Mouse (Mus musculus): Measurements from ENCODE around the gene Casc3.

DNA sequence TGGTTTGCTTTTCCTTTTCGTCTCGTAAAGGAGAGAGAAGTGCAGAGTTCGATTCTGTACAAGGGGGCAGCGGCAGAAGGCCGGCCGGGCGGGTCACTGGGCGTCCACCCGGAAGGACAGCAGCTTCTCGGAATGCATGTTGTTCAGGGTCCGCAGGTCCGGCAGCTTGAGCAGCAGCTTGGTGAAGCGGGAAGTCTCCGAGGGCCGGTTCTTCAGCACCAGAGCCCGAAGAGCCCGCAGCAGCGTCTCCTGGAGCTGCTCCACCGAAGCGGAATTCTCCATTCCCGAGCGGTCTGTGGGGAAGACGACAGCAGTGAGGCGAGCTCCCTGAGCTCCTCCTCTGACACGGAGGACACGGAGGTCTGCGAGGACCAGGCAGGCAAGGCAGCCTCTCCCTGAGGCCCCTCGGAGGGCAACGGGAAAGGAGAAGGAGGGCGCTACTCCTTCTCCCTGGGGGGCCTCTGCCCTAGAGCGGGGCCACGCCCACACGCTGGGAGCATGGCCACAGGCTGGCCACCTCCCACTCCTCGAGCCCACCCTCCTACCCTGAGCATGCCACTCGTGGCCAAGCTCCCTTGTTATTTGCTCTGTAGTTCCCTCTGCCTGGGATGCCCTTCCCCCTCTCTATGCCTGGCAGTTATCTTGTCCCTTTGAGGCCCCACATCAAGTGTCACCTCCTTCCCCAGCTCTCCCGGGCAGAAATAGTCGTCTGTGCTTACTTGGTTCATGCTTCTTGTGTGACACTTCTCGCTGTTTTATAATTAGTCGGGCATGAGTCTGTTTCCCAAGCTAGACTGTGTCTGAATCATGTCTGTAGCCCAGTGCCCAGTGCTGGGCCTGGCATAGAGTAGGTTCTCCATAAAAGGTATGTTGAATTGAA is 36.3 kb upstream of the Casc3 start:
- TF ChIP-seq FLI1 (IDR thresholded peaks at IDR 0.05; ENCODE audit: low read length) (no peak), GATA1 (IDR thresholded peaks at IDR 0.05; ENCODE audit: borderline replicate concordance, low read length) (no peak)
